Mouse (Mus musculus) MEL (cell line): ENCODE measurements around the gene Fam129a. TPM values are rescaled to one million over a fixed set of nuclear protein-coding genes. Genes with fewer than 3 reads are reported as not detected.

Experiments used
- DNase-seq: peaks from one replicate; pipeline ENCODE4 v3.0.0; 2011; ENCODE audit warnings: low read depth, low spot score
- H3K27ac ChIP-seq: 2 replicates; pipeline ENCODE4 v1.5.1; 2012; ENCODE audit warnings: low read depth, mild to moderate bottlenecking, control low read depth, low read length, moderate library complexity; ENCODE audit not compliant: control insufficient read depth
- H3K27me3 ChIP-seq, 2 experiments: fragments of 150-350 bp in 1 of 2; sonication (generic) in 1 of 2; 2 replicates each; pipeline ENCODE4 v1.6.1; 2012; ENCODE audit warnings: low read length in 2 of 2, mild to moderate bottlenecking in 2 of 2, improper control_type of control experiment in 1 of 2, moderate library complexity in 1 of 2; ENCODE audit not compliant: insufficient read depth in 2 of 2, control insufficient read depth in 1 of 2
- H3K36me3 ChIP-seq, 2 experiments: 2 replicates each; pipeline ENCODE4 v1.6.1; 2012 to 2014; ENCODE audit warnings: low read length in 2 of 2, improper control_type of control experiment in 1 of 2, inconsistent platforms in 1 of 2, mild to moderate bottlenecking in 1 of 2; ENCODE audit not compliant: insufficient read depth in 2 of 2, control insufficient read depth in 1 of 2
- H3K4me1 ChIP-seq, 2 experiments: fragments of 150-350 bp in 1 of 2; sonication (generic) in 1 of 2; 2 replicates each; pipeline ENCODE4 v1.6.1; 2012; ENCODE audit warnings: low read length in 2 of 2, improper control_type of control experiment in 1 of 2, mild to moderate bottlenecking in 1 of 2; ENCODE audit not compliant: insufficient read depth in 2 of 2, control insufficient read depth in 1 of 2
- H3K4me3 ChIP-seq, 2 experiments: fragments of 150-350 bp in 1 of 2; sonication (generic) in 1 of 2; 2 replicates each; pipeline ENCODE4 v1.5.1; 2012; ENCODE audit warnings: low read depth in 2 of 2, low read length in 2 of 2, mild to moderate bottlenecking in 2 of 2, moderate library complexity in 2 of 2, control low read depth in 1 of 2, improper control_type of control experiment in 1 of 2; ENCODE audit not compliant: control insufficient read depth in 1 of 2, insufficient read depth in 1 of 2
- H3K79me2 ChIP-seq: 2 replicates; pipeline ENCODE4 v1.6.1; 2012; ENCODE audit warnings: mild to moderate bottlenecking, low read length, moderate library complexity; ENCODE audit not compliant: control insufficient read depth, poor library complexity, insufficient read depth
- H3K9ac ChIP-seq: 2 replicates; pipeline ENCODE4 v1.6.1; 2012; ENCODE audit warnings: low read depth, mild to moderate bottlenecking, control low read depth, low read length, moderate library complexity; ENCODE audit not compliant: control insufficient read depth, poor library complexity, severe bottlenecking
- H3K9me3 ChIP-seq: fragments of 150-350 bp; sonication (generic); replicated peaks from 2 replicates; pipeline ENCODE4 v1.6.1; 2012; ENCODE audit warnings: mild to moderate bottlenecking, low read length, improper control_type of control experiment, moderate library complexity; ENCODE audit not compliant: insufficient read depth
- CTCF ChIP-seq, 3 experiments: IDR thresholded peaks in 2 of 3; conservative IDR thresholded peaks in 1 of 3; 2 replicates each; pipeline ENCODE4 v1.5.1; 2011 to 2012; ENCODE audit warnings: low read length in 3 of 3, low read depth in 2 of 3, mild to moderate bottlenecking in 2 of 3, improper control_type of control experiment in 1 of 3, inconsistent platforms in 1 of 3, mixed read lengths in 1 of 3, moderate library complexity in 1 of 3; ENCODE audit not compliant: control insufficient read depth in 1 of 3, insufficient read depth in 1 of 3, poor library complexity in 1 of 3, severe bottlenecking in 1 of 3
- ELF1 ChIP-seq: IDR thresholded peaks from 2 replicates; pipeline ENCODE4 v1.6.1; 2014; ENCODE audit warnings: low read depth, mild to moderate bottlenecking, inconsistent platforms, low read length, improper control_type of control experiment, moderate library complexity
- EP300 ChIP-seq, 2 experiments: IDR thresholded peaks; 2 replicates each; pipeline ENCODE4 v1.6.1; 2011; ENCODE audit warnings: improper control_type of control experiment in 2 of 2, low read length in 2 of 2, low read depth in 1 of 2, mild to moderate bottlenecking in 1 of 2
- ETS1 ChIP-seq: IDR thresholded peaks from 2 replicates; pipeline ENCODE4 v1.6.1; 2012; ENCODE audit warnings: low read depth, mild to moderate bottlenecking, inconsistent platforms, low read length, improper control_type of control experiment, moderate library complexity
- GATA1 ChIP-seq: IDR thresholded peaks from 2 replicates; pipeline ENCODE4 v1.6.1; 2011; ENCODE audit warnings: low read depth, low read length, improper control_type of control experiment
- MEF2A ChIP-seq: IDR thresholded peaks from 2 replicates; pipeline ENCODE4 v1.6.1; 2014; ENCODE audit warnings: low read depth, mild to moderate bottlenecking, inconsistent platforms, low read length, improper control_type of control experiment; ENCODE audit not compliant: poor library complexity, insufficient replicate concordance, severe bottlenecking; ENCODE audit errors: extremely low read depth
- MXI1 ChIP-seq: IDR thresholded peaks from 2 replicates; pipeline ENCODE4 v1.6.1; 2011; ENCODE audit warnings: mild to moderate bottlenecking, low read depth, low read length, improper control_type of control experiment
- MYB ChIP-seq: IDR thresholded peaks from 2 replicates; pipeline ENCODE4 v1.6.1; 2011; ENCODE audit warnings: mild to moderate bottlenecking, low read depth, low read length, improper control_type of control experiment
- MYC ChIP-seq: IDR thresholded peaks from 2 replicates; pipeline ENCODE4 v1.6.1; 2011; ENCODE audit warnings: low read depth, mild to moderate bottlenecking, low read length, improper control_type of control experiment, moderate library complexity
- NELFE ChIP-seq: IDR thresholded peaks from 2 replicates; pipeline ENCODE4 v1.6.1; 2011; ENCODE audit warnings: low read depth, low read length, improper control_type of control experiment
- NRF1 ChIP-seq: IDR thresholded peaks from 2 replicates; pipeline ENCODE4 v1.6.1; 2014; ENCODE audit warnings: low read depth, mild to moderate bottlenecking, inconsistent platforms, low read length, improper control_type of control experiment, moderate library complexity; ENCODE audit not compliant: poor library complexity, insufficient read depth, severe bottlenecking
- RAD21 ChIP-seq: IDR thresholded peaks from 2 replicates; pipeline ENCODE4 v1.6.1; 2011; ENCODE audit warnings: mild to moderate bottlenecking, low read depth, low read length, improper control_type of control experiment
- RCOR1 ChIP-seq: IDR thresholded peaks from 2 replicates; pipeline ENCODE4 v1.6.1; 2012; ENCODE audit warnings: low read depth, mild to moderate bottlenecking, inconsistent platforms, low read length, improper control_type of control experiment
- TCF12 ChIP-seq: IDR thresholded peaks from 2 replicates; pipeline ENCODE4 v1.6.1; 2014; ENCODE audit warnings: low read depth, mild to moderate bottlenecking, inconsistent platforms, low read length, improper control_type of control experiment, moderate library complexity
- USF1 ChIP-seq: IDR thresholded peaks from 2 replicates; pipeline ENCODE4 v1.6.1; 2014; ENCODE audit warnings: low read depth, mild to moderate bottlenecking, inconsistent platforms, low read length, improper control_type of control experiment, moderate library complexity
- USF2 ChIP-seq, 2 experiments: IDR thresholded peaks; 2 replicates each; pipeline ENCODE4 v1.6.1; 2011 to 2012; ENCODE audit warnings: improper control_type of control experiment in 2 of 2, low read length in 2 of 2, borderline replicate concordance in 1 of 2, inconsistent platforms in 1 of 2, low read depth in 1 of 2, mild to moderate bottlenecking in 1 of 2; ENCODE audit not compliant: insufficient read depth in 1 of 2
- polyA plus RNA-seq, 2 experiments: library from polyadenylated mRNA; stranded (reverse) in 1 of 2; unstranded in 1 of 2; fragments of >175 nt in 1 of 2; fragments of >200 nt in 1 of 2; gene quantifications; 2 replicates each; pipeline versions ENCODE4 v1.2.1 to v1.2.4; 2012; ENCODE audit warnings: low replicate concordance in 2 of 2, low read depth in 1 of 2; ENCODE audit not compliant: insufficient read length in 2 of 2, insufficient read depth in 1 of 2, missing spikeins in 1 of 2
- total RNA-seq: library from RNA; depleted of rRNA; stranded (reverse); fragments of 300-350 nt; gene quantifications from 2 replicates; pipeline ENCODE4 v1.2.3, GENCODE M21; 2012

Gene Fam129a
- total and polyA plus RNA-seq, 3 experiments = 3.1 to 67.5 (median 8.8) TPM

- Histone ChIP-seq H3K4me3 (no peak overlapping the region), H3K79me2 (no peaks in the 10 kb centered on the region), H3K9ac (no peak overlapping the region), H3K9me3 (no peaks in the 10 kb centered on the region)
- DNase-seq = peak; percentile 51
- TF ChIP-seq ELF1 = no peak
- 0 out of 2 replicates have a peak, but pooled peaks have one; percentile 36 for TF ChIP-seq TCF12
- TF ChIP-seq EP300 (IDR thresholded peaks at IDR 0.05; ENCODE audit: low read depth in 1 of 2, low read length in 2 of 2) = peak; percentile 73 to 86
- peak; percentile 64; the same call in 1 of the 2 replicates for TF ChIP-seq MYB
- TF ChIP-seq ETS1 = peak; percentile 49; the same call in 1 of the 2 replicates
- peak; percentile 82 for TF ChIP-seq GATA1
- no peak for TF ChIP-seq MEF2A
- TF ChIP-seq RCOR1 = peak; percentile 69
- TF ChIP-seq MYC = no peak
- TF ChIP-seq, all 39 proteins: peak for 6
- H3K27me3 ChIP-seq = no peaks in the 10 kb centered on the region
- H3K27ac ChIP-seq = peak overlapping the region; percentile 35; the same call in 1 of the 2 replicates
- peaks cover 0 to 24% of the 10 kb centered on the region in 2 experiments; a peak in 2 of 4 replicates for H3K36me3 ChIP-seq
- H3K4me1 ChIP-seq = peaks cover 9 to 22% of the 10 kb centered on the region in 2 experiments
These were observed 157.2 kb downstream of the Fam129a start for GRCm38 (mm10) chr1:151728141-151728540.

- no peak overlapping the region for H3K27ac ChIP-seq
- H3K4me3 ChIP-seq = no peak overlapping the region
- H3K27me3 ChIP-seq = no peaks in the 10 kb centered on the region
- no peak for DNase-seq
- TF ChIP-seq NELFE = no peak
- TF ChIP-seq CTCF (IDR thresholded peaks at IDR 0.05 in 2 of 3, conservative IDR thresholded peaks at IDR 0.05 in 1 of 3; ENCODE audit: control insufficient read depth in 1 of 3, insufficient read depth in 1 of 3, low read depth in 2 of 3, low read length in 3 of 3, poor library complexity in 1 of 3, severe bottlenecking in 1 of 3) = no peak
- TF ChIP-seq MXI1 = no peak
- TF ChIP-seq RAD21 = no peak
- TF ChIP-seq USF2 (IDR thresholded peaks at IDR 0.05; ENCODE audit: borderline replicate concordance in 1 of 2, insufficient read depth in 1 of 2, low read depth in 1 of 2, low read length in 2 of 2) = no peak
- no peak for TF ChIP-seq USF1
- TF ChIP-seq ETS1 = no peak
- no peak for TF ChIP-seq NRF1
- no peaks in the 10 kb centered on the region for H3K9me3 ChIP-seq
- H3K36me3 ChIP-seq = peaks cover 0 to 15% of the 10 kb centered on the region in 2 experiments; a peak in 2 of 4 replicates
- no peak overlapping the region for H3K9ac ChIP-seq
- peaks cover 15% of the 10 kb centered on the region in 2 experiments for H3K4me1 ChIP-seq
- no peaks in the 10 kb centered on the region for H3K79me2 ChIP-seq
These were observed 166.2 kb downstream of the Fam129a start for GRCm38 (mm10) chr1:151737146-151737545.
